8 mouse cellular contexts compared by ENCODE assay signal in genomic region chr14:86869536-86869935, GRCm38 (mm10).
A peak's percentile ranks its signal among the peaks of the same experiment; 100 is the strongest.
DNase-seq lines count a peak whose midpoint lies in the region; ATAC-seq and TF ChIP-seq lines count a peak whose summit lies in the region.

No protein-coding gene starts in this region.

- no peak overlapping the region for H3K27ac ChIP-seq in lung, postnatal 0 days (ENCODE audit: low read length)

- no peaks in the 10 kb centered on the region for H3K4me1 ChIP-seq in lung, postnatal 0 days (ENCODE audit: insufficient read depth, low read depth, low read length)

- no peak overlapping the region for H3K4me3 ChIP-seq in lung, postnatal 0 days (ENCODE audit: low read depth, low read length)

- no peak overlapping the region for H3K9ac ChIP-seq in lung, postnatal 0 days (replicated peaks; ENCODE audit: low read depth)

- peak; percentile 62 for ATAC-seq in frontal cortex, adult (ENCODE audit: low TSS enrichment)
- no peak for ATAC-seq in lung, postnatal 0 days

- H3K27me3 ChIP-seq in lung, postnatal 0 days (replicated peaks; ENCODE audit: insufficient read depth, low read length): no peaks in the 10 kb centered on the region

- H3K9me3 ChIP-seq in lung, postnatal 0 days (ENCODE audit: low read length): no peaks in the 10 kb centered on the region

- 83% methylated on average over 5 of the region's 5 CpGs for WGBS in lung, postnatal 0 days

- DNase-seq in frontal cortex, postnatal 25 days (ENCODE audit: low spot score in 2 of 2): no peak
- peak; percentile 4 for DNase-seq in 3134 (ENCODE audit: extremely low read depth, insufficient read length, low spot score)
- DNase-seq in adrenal gland, adult 2 months: peak; percentile 53
- DNase-seq in embryo, embryonic 11 days: peak; percentile 22
- DNase-seq in kidney, adult 9 months: peak; percentile 85
- peak; percentile 28 for DNase-seq in lung, postnatal 0 days (ENCODE audit: low spot score)
- DNase-seq in telencephalon, adult 2 months (ENCODE audit: low read depth, low spot score): peak; percentile 48

- no peaks in the 10 kb centered on the region for H3K36me3 ChIP-seq in lung, postnatal 0 days (ENCODE audit: insufficient read depth, low read length)

- H3K4me2 ChIP-seq in lung, postnatal 0 days (replicated peaks; ENCODE audit: low read depth, low read length): no peak overlapping the region

- peak; percentile 70 for TF ChIP-seq CTCF in lung, postnatal 0 days (IDR thresholded peaks at IDR 0.05)

- no peak for TF ChIP-seq EP300 in lung, postnatal 0 days (IDR thresholded peaks at IDR 0.05)

Comparison
In these comparisons a context has a peak if more than half of its experiments do, and no peak if none do; other contexts are left out.
1. DNase-seq: peak in 3134 (single experiment), adrenal gland, adult 2 months (single experiment), embryo, embryonic 11 days (single experiment), kidney, adult 9 months (single experiment), lung, postnatal 0 days (single experiment) and telencephalon, adult 2 months (single experiment); none in frontal cortex, postnatal 25 days (0 of 2).